ENCODE assay signal across 8 mouse cellular contexts in the genomic region with DNA sequence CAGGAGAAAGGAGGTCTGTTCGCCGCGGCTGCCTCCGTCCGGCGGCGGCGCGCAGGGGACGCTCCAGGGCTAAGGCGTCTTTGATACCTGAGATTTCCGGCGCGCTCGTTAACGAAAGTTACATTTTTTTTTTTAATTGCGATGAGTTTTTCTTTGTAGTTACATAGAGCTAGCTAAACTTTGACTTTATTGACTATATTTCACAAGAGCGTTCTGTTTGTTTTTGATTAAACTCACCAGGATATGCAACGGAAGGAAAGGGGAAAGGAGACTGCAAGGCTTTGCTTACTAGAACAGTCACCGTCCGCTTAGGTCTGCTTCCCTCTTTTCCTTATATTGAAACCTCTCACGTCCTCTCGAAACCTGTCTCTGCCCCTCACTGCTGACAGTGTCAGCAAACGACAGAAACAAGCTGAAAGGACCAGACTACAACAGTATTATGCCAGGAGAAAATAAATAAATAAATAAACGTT. TPM values are rescaled to one million over a fixed set of nuclear protein-coding genes. Genes with fewer than 3 reads are reported as not detected.
DNase-seq lines count a peak whose midpoint lies in the region; ATAC-seq and TF ChIP-seq lines count a peak whose summit lies in the region.

Adgrl2 (minus strand) TSS at position 25 of the 473 bp plus-strand sequence.

- H3K4me3 ChIP-seq in forebrain, embryonic 11.5 days (ENCODE audit: low read depth, low read length), result peak within 1 kb of the TSS; percentile 97
- peak within 1 kb of the TSS; percentile 81 for H3K4me3 ChIP-seq in hindbrain, embryonic 12.5 days
- H3K4me3 ChIP-seq in liver, embryonic 14.5 days (ENCODE audit: insufficient read depth in 1 of 2, low read depth in 2 of 2, low read length in 2 of 2), result peak within 1 kb of the TSS; percentile 59 to 62
- H3K4me3 ChIP-seq in stomach, embryonic 14.5 days (ENCODE audit: low read depth, low read length), result peak within 1 kb of the TSS; percentile 93

- H3K9me3 ChIP-seq in forebrain, embryonic 11.5 days (ENCODE audit: control insufficient read depth, low read length), result no peaks in the 10 kb centered on the region
- no peaks in the 10 kb centered on the region for H3K9me3 ChIP-seq in hindbrain, embryonic 12.5 days (replicated peaks)
- H3K9me3 ChIP-seq in liver, embryonic 14.5 days (ENCODE audit: control insufficient read depth, low read length), result no peaks in the 10 kb centered on the region
- no peaks in the 10 kb centered on the region for H3K9me3 ChIP-seq in stomach, embryonic 14.5 days (ENCODE audit: control insufficient read depth, low read depth, low read length)

- no peaks in the 10 kb centered on the region for H3K36me3 ChIP-seq in forebrain, embryonic 11.5 days (ENCODE audit: control insufficient read depth, insufficient read depth, low read length)
- no peaks in the 10 kb centered on the region for H3K36me3 ChIP-seq in hindbrain, embryonic 12.5 days
- no peaks in the 10 kb centered on the region for H3K36me3 ChIP-seq in liver, embryonic 14.5 days (replicated peaks; ENCODE audit: control insufficient read depth, insufficient read depth, low read depth)
- H3K36me3 ChIP-seq in stomach, embryonic 14.5 days (ENCODE audit: control insufficient read depth, insufficient read depth, low read length), result no peaks in the 10 kb centered on the region

- no peak for DNase-seq in adrenal gland, adult 18-20 months (ENCODE audit: low spot score in 2 of 2)
- no peak for DNase-seq in adrenal gland, adult (ENCODE audit: inconsistent age in 2 of 2, low spot score in 1 of 2)
- DNase-seq in 3T3-L1 (ENCODE audit: low read depth, low spot score), result peak; percentile 15
- DNase-seq in forebrain, embryonic 11.5 days (ENCODE audit: low spot score), result no peak
- no peak for DNase-seq in liver, embryonic 14.5 days (ENCODE audit: low read depth in 3 of 3, low spot score in 3 of 3)
- no peak for DNase-seq in ovary, postnatal 10 days (ENCODE audit: low spot score)

- TF ChIP-seq EP300 in liver, embryonic 14.5 days (IDR thresholded peaks at IDR 0.05; ENCODE audit: low read depth), result no peak

- peak within 1 kb of the TSS; percentile 99 for H3K27ac ChIP-seq in forebrain, embryonic 11.5 days (ENCODE audit: low read depth, low read length)
- H3K27ac ChIP-seq in hindbrain, embryonic 12.5 days, result peak within 1 kb of the TSS; percentile 99
- H3K27ac ChIP-seq in liver, embryonic 14.5 days, result peak within 1 kb of the TSS; percentile 31; the same call in 1 of the 2 replicates
- peak within 1 kb of the TSS; percentile 98 for H3K27ac ChIP-seq in stomach, embryonic 14.5 days (ENCODE audit: low read length)

- no peaks in the 10 kb centered on the region for H3K27me3 ChIP-seq in forebrain, embryonic 11.5 days (ENCODE audit: control insufficient read depth, insufficient read depth, low read length)
- H3K27me3 ChIP-seq in hindbrain, embryonic 12.5 days, result peaks cover 4% of the 10 kb centered on the region; the same call in 1 of the 2 replicates
- peaks cover 54% of the 10 kb centered on the region for H3K27me3 ChIP-seq in liver, embryonic 14.5 days (ENCODE audit: control insufficient read depth, insufficient read depth, low read length)
- H3K27me3 ChIP-seq in stomach, embryonic 14.5 days (ENCODE audit: control insufficient read depth, insufficient read depth, low read length), result no peaks in the 10 kb centered on the region

- H3K9ac ChIP-seq in forebrain, embryonic 11.5 days (ENCODE audit: low read length), result peak within 1 kb of the TSS; percentile 98
- peak within 1 kb of the TSS; percentile 96 for H3K9ac ChIP-seq in hindbrain, embryonic 12.5 days
- peak within 1 kb of the TSS; percentile 24; the same call in 1 of the 2 replicates for H3K9ac ChIP-seq in liver, embryonic 14.5 days (replicated peaks)
- peak within 1 kb of the TSS; percentile 93 for H3K9ac ChIP-seq in stomach, embryonic 14.5 days (replicated peaks; ENCODE audit: low read depth, low read length)

- peaks cover 3% of the 10 kb centered on the region for H3K4me1 ChIP-seq in forebrain, embryonic 11.5 days (replicated peaks; ENCODE audit: control insufficient read depth, insufficient read depth, low read length)
- H3K4me1 ChIP-seq in hindbrain, embryonic 12.5 days, result peaks cover 8% of the 10 kb centered on the region
- H3K4me1 ChIP-seq in liver, embryonic 14.5 days (replicated peaks; ENCODE audit: control insufficient read depth in 2 of 2, insufficient read depth in 2 of 2, low read length in 1 of 2), result no peaks in the 10 kb centered on the region; a peak in 1 of 4 replicates
- H3K4me1 ChIP-seq in stomach, embryonic 14.5 days (ENCODE audit: control insufficient read depth, insufficient read depth, low read length), result peaks cover 8% of the 10 kb centered on the region

- WGBS in forebrain, embryonic 11.5 days, result under 1% methylated on average over 25 of the region's 25 CpGs
- under 1% methylated on average over 25 of the region's 25 CpGs for WGBS in hindbrain, embryonic 12.5 days
- WGBS in liver, embryonic 14.5 days (ENCODE audit: insufficient replicate concordance), result under 1% methylated on average over 25 of the region's 25 CpGs
- under 1% methylated on average over 25 of the region's 25 CpGs for WGBS in stomach, embryonic 14.5 days

- no peak; the same call in 1 of the 2 replicates for ATAC-seq in forebrain, embryonic 11.5 days (replicated peaks; ENCODE audit: low FRiP score)
- peak; percentile 19 for ATAC-seq in hindbrain, embryonic 12.5 days (ENCODE audit: low FRiP score)
- ATAC-seq in liver, embryonic 14.5 days (ENCODE audit: insufficient read depth), result no peak
- ATAC-seq in stomach, embryonic 14.5 days (ENCODE audit: insufficient number of reproducible peaks, insufficient read depth, low FRiP score, low read depth), result no peak; the same call in 1 of the 2 replicates

- no peak for TF ChIP-seq CTCF in liver, embryonic 14.5 days (IDR thresholded peaks at IDR 0.05; ENCODE audit: low read depth)

- peak within 1 kb of the TSS; percentile 70 for H3K4me2 ChIP-seq in forebrain, embryonic 11.5 days (ENCODE audit: low read depth, low read length, severe bottlenecking)
- H3K4me2 ChIP-seq in hindbrain, embryonic 12.5 days (replicated peaks), result peak within 1 kb of the TSS; percentile 82
- H3K4me2 ChIP-seq in liver, embryonic 14.5 days (ENCODE audit: low read depth), result peak within 1 kb of the TSS; percentile 69
- H3K4me2 ChIP-seq in stomach, embryonic 14.5 days (replicated peaks; ENCODE audit: low read depth, low read length), result peak within 1 kb of the TSS; percentile 61

RNA-seq across cellular contexts. Expression of gene Adgrl2, which starts in this region (rescaled TPM):
- 10 to 100 TPM; 43.4 to 55.1 TPM for total RNA-seq in adrenal gland, adult 18-20 months (2021)
- 112 and 116 TPM in 2 replicates for polyA plus RNA-seq in forebrain, embryonic 11.5 days (2014; fragmentation: Nextera tagmentation; extraction: Ambion mirVana)
- polyA plus RNA-seq in hindbrain, embryonic 12.5 days (2016; fragmentation: Nextera tagmentation; extraction: Ambion mirVana), result 98.1 and 121 TPM in 2 replicates
- polyA plus RNA-seq in liver, embryonic 14.5 days (2012; rRNA removed), result 3.7 and 3.8 TPM in 2 replicates
- polyA plus RNA-seq in liver, embryonic 14.5 days (2014; fragmentation: Nextera tagmentation; extraction: Ambion mirVana), result 3.2 and 4.3 TPM in 2 replicates
- polyA plus RNA-seq in stomach, embryonic 14.5 days (2014; fragmentation: Nextera tagmentation; extraction: Ambion mirVana), result 71.7 and 78.9 TPM in 2 replicates

Comparison
In these comparisons a context has a peak if more than half of its experiments do, and no peak if none do; other contexts are left out.
1. RNA of gene Adgrl2 (polyA plus RNA-seq): 112 to 116 TPM in forebrain, embryonic 11.5 days, 98.1 to 121 TPM in hindbrain, embryonic 12.5 days and 71.7 to 78.9 TPM in stomach, embryonic 14.5 days; 3.2 to 4.3 TPM in liver, embryonic 14.5 days; every median in the first group is over 10 times any median in the second.
2. H3K27ac ChIP-seq: peak in every context shown above with its lines; median percentile 99 in forebrain, embryonic 11.5 days; 99 in hindbrain, embryonic 12.5 days; 98 in stomach, embryonic 14.5 days; 31 in liver, embryonic 14.5 days.
3. H3K9ac ChIP-seq: peak in every context shown above with its lines; median percentile 98 in forebrain, embryonic 11.5 days; 96 in hindbrain, embryonic 12.5 days; 93 in stomach, embryonic 14.5 days; 24 in liver, embryonic 14.5 days.
4. Peak in every context shown above with its lines, with median percentiles within 50 percentile points of each other: H3K4me2 ChIP-seq and H3K4me3 ChIP-seq.